Mouse (Mus musculus) G1E (cell line): Measurements from ENCODE around the gene Tsg101.

Experiments
- CTCF ChIP-seq: IDR thresholded peaks from 2 replicates; pipeline ENCODE4 v1.5.1; 2012; ENCODE audit warnings: low read depth, low read length, inconsistent platforms, mixed read lengths
- GATA1 ChIP-seq: IDR thresholded peaks from 2 replicates; pipeline ENCODE4 v1.6.1; 2012; ENCODE audit warnings: borderline replicate concordance, low read length, inconsistent platforms, mixed read lengths
- TAL1 ChIP-seq: conservative IDR thresholded peaks from 2 replicates; pipeline ENCODE4 v1.6.1; 2012; ENCODE audit warnings: low read depth, low read length, inconsistent platforms, mixed read lengths

DNA sequence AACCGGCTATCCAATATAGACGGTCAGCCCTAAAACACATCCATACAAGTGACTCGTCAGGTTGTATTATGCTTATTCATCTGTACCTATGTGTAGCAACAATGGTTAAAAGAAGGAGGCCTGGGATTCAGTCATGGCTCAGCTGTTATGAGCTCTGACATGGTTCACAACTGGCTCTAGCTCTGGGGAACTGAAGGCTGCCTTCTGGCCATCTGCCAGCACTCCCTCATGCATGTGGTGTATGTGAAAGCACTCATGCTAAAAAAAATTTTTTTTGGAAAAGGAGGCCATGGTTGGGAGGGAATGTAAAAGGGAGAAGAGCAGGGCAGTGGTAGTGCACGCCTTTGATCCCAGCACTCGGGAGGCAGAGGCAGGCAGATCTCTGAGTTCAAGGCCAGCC is 39.9 kb downstream of the Tsg101 start:
- no peak for TF ChIP-seq CTCF
- TF ChIP-seq TAL1, result no peak
- TF ChIP-seq GATA1, result no peak
